Mouse (Mus musculus) left cerebral cortex, adult 6 months (tissue): ENCODE results near the gene Sqstm1. TPM values are rescaled to one million over a fixed set of nuclear protein-coding genes. Genes with fewer than 3 reads are reported as not detected.

Experiments used
- long read RNA-seq, 2 experiments: library from polyadenylated mRNA; unstranded; transcript quantifications; one replicate each; pipeline ENCODE4 v2.0.0; 2019 to 2020
- polyA plus RNA-seq: library from polyadenylated mRNA; unstranded; fragments of <200 nt; fragmentation: Nextera tagmentation; gene quantifications from 2 replicates; pipeline ENCODE4 v1.2.3, GENCODE M21; 2021

Sqstm1 gene
- 303 and 390 TPM in 2 replicates for polyA plus RNA-seq
- long read RNA-seq, experiment 1, transcript Sqstm1-202 (8 exons, 2,037 nt) = major isoform, 1,425 of 2,003 reads
- long read RNA-seq, experiment 1, transcript Sqstm1-201 (8 exons, 2,673 nt) = minor isoform, 347 of 2,003 reads
- long read RNA-seq, experiment 1, partial matches to known transcripts = 135 of 2,003 reads
- long read RNA-seq, experiment 1, other reads (novel, unspliced or antisense) = 96 of 2,003 reads
- long read RNA-seq, experiment 2, transcript Sqstm1-201 (8 exons, 2,673 nt) = minor isoform, 75 of 374 reads
- long read RNA-seq, experiment 2, transcript Sqstm1-202 (8 exons, 2,037 nt) = major isoform, 186 of 374 reads
- long read RNA-seq, experiment 2, partial matches to known transcripts = 67 of 374 reads
- long read RNA-seq, experiment 2, other reads (novel, unspliced or antisense) = 45 of 374 reads

DNA sequence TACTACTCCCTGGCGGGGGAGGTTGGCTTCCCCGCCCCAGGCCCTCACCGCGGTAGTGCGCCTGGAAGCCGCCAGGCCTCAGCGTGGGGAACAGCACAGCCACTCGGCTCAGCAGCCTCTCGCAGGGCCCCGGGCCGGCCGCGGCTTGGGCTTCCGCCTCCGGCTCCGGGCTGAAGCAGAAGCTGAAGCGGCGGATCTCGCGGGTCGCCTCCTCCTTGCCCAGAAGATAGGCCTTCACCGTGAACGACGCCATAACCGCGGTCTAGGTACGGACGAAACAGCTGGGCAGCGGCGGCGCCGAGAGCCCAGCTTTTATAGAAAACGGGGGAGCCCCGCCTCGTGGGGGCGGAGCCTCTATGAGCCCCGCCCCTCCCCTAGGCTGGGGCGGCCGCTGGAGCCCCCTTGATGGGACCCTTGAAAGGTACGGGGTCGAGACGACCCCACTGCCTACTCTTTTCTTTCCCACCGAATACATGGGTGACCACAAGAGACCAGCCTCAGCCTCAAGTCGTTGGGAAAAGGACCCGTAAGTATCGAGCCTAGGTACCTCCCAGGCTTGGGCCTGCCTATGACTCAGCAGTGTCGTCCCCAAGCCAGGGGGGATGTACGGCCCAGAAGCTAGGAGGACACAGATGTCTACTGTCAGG, at the start of gene Sqstm1, which contains the start of gene Mgat4b:
Gene Sqstm1 (minus strand): TSS at position 323 of the 647 bp plus-strand sequence.
Gene Mgat4b (plus strand): TSS at position 386 of the 647 bp plus-strand sequence.

GRCm38 (mm10) chr11:50238324-50238723, 27.7 kb upstream of the Sqstm1 start, which contains the start of gene Ltc4s:
Gene Ltc4s, minus strand, starts transcription at chr11:50238616.

DNA sequence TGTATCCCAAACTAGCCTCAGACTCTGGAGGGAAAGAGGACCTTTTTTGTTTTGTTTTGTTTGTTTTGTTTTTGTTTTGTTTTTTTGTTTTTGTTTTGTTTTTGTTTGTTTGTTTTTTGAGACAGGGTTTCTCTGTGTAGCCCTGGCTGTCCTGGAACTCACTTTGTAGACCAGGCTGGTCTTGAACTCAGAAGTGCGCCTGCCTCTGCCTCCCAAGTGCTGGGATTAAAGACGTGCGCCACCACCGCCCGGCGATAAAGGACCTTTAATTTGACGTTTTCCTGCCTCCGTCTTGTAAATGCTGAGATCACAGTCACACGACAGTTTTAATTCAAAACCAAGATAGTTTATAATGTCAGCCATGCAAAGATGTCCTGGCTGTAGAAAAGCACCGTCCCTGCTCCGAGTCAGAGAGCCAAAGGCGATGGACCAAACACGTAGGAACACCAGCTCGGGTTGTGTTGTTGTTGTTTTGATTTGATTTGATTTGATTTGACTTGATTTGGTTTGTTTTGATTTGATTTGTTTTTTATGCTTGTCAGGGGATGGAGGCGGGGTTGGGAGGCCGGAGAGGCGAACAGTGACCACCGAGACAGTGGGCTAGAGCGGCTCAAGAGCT, 36.4 kb downstream of the Sqstm1 start, which contains the start of gene Mrnip:
Gene Mrnip (plus strand): TSS at position 334 of the 619 bp plus-strand sequence.

Other genes with a start within 250 kb of the Sqstm1 start
- 20.7 and 52.1 TPM in 2 replicates for gene Rnf130, start 185.5 kb downstream of the Sqstm1 start, polyA plus RNA-seq
- gene Tbc1d9b, start 79.4 kb downstream of the Sqstm1 start, polyA plus RNA-seq = 84.3 and 84.9 TPM in 2 replicates
- 18.9 and 24.9 TPM in 2 replicates for gene Mrnip, start 36.4 kb downstream of the Sqstm1 start, polyA plus RNA-seq
- gene Mgat4b, start 63 bp upstream of the Sqstm1 start, polyA plus RNA-seq = 12.0 and 15.5 TPM in 2 replicates
- 14.5 and 16.4 TPM in 2 replicates for gene Ltc4s, start 27.8 kb upstream of the Sqstm1 start, polyA plus RNA-seq
- gene Maml1, start 81.5 kb upstream of the Sqstm1 start, polyA plus RNA-seq = 0.81 and 2.4 TPM in 2 replicates
- gene Canx, start 114.8 kb upstream of the Sqstm1 start, polyA plus RNA-seq = 87.9 and 189 TPM in 2 replicates
- 0.93 and 1.0 TPM in 2 replicates for gene Cby3, start 143.6 kb upstream of the Sqstm1 start, polyA plus RNA-seq
- 35.4 and 45.9 TPM in 2 replicates for gene Hnrnph1, start 166.2 kb upstream of the Sqstm1 start, polyA plus RNA-seq
- 19.1 and 21.9 TPM in 2 replicates for gene Rufy1, start 220.3 kb upstream of the Sqstm1 start, polyA plus RNA-seq